Mouse (Mus musculus) forebrain, embryonic 11.5 days (tissue): ENCODE measurements around the gene Dach1. TPM values are rescaled to one million over a fixed set of nuclear protein-coding genes. Genes with fewer than 3 reads are reported as not detected.
A peak's percentile ranks its signal among the peaks of the same experiment; 100 is the strongest.

Experiments
- ATAC-seq: fragments of 200-750 bp; cut with Nextera tagmentation; replicated peaks from 2 replicates; pipeline ENCODE4 v1.8.0; 2017; ENCODE audit warnings: moderate TSS enrichment; ENCODE audit not compliant: low FRiP score
- DNase-seq: peaks from one replicate; pipeline ENCODE4 v3.0.0-alpha.2; 2017; ENCODE audit warnings: low spot score
- H3K27ac ChIP-seq: fragments of 300-500 bp; sonication (generic); 2 replicates; pipeline ENCODE4 v1.5.1; 2014; ENCODE audit warnings: low read depth, low read length
- H3K27me3 ChIP-seq: fragments of 300-500 bp; sonication (generic); 2 replicates; pipeline ENCODE4 v1.6.1; 2014; ENCODE audit warnings: mild to moderate bottlenecking, low read length, mixed read lengths; ENCODE audit not compliant: control insufficient read depth, insufficient read depth
- H3K36me3 ChIP-seq: fragments of 300-500 bp; sonication (generic); 2 replicates; pipeline ENCODE4 v1.6.1; 2014; ENCODE audit warnings: mild to moderate bottlenecking, low read length, moderate library complexity, mixed read lengths; ENCODE audit not compliant: control insufficient read depth, insufficient read depth
- H3K4me1 ChIP-seq: fragments of 300-500 bp; sonication (generic); replicated peaks from 2 replicates; pipeline ENCODE4 v1.6.1; 2014; ENCODE audit warnings: low read length, mixed read lengths; ENCODE audit not compliant: control insufficient read depth, insufficient read depth
- H3K4me2 ChIP-seq: fragments of 300-500 bp; sonication (generic); 2 replicates; pipeline ENCODE4 v1.6.1; 2014; ENCODE audit warnings: low read depth, mild to moderate bottlenecking, low read length, moderate library complexity, mixed read lengths; ENCODE audit not compliant: severe bottlenecking
- H3K4me3 ChIP-seq: fragments of 300-500 bp; sonication (generic); 2 replicates; pipeline ENCODE4 v1.5.1; 2014; ENCODE audit warnings: low read depth, low read length
- H3K9ac ChIP-seq: fragments of 300-500 bp; sonication (generic); 2 replicates; pipeline ENCODE4 v1.6.1; 2014; ENCODE audit warnings: low read length
- H3K9me3 ChIP-seq: fragments of 300-500 bp; sonication (generic); 2 replicates; pipeline ENCODE4 v1.6.1; 2016; ENCODE audit warnings: low read length, mixed read lengths; ENCODE audit not compliant: control insufficient read depth
- WGBS: fragments of 180-500 bp; shearing (Covaris S2); extraction: QIAGEN DNeasy Blood & Tissue Kit; methylation state at CpG from one replicate; pipeline ENCODE4 v1.1.7; 2014; 5-methylcytosine and 5-hydroxymethylcytosine counted together
- polyA plus RNA-seq: library from polyadenylated mRNA; unstranded; fragments of >200 nt; fragmentation: Nextera tagmentation; extraction: Ambion mirVana; gene quantifications from 2 replicates; pipeline ENCODE4 v1.2.1, GENCODE M21; 2014

Gene Dach1
- polyA plus RNA-seq, 1 experiment from 2014 or later: 25.3 TPM

GRCm38 (mm10) chr14:98123032-98123431 lies 46.5 kb downstream of the Dach1 start:
- Histone ChIP-seq H3K4me1 (0 out of 2 replicates have a peak, but pooled peaks cover 2% of the 10 kb centered on the region), H3K27ac (no peak overlapping the region), H3K36me3 (no peaks in the 10 kb centered on the region; the same call in 1 of the 2 replicates), H3K9me3 (no peaks in the 10 kb centered on the region), H3K9ac (no peak overlapping the region), H3K4me2 (no peak overlapping the region), H3K27me3 (no peaks in the 10 kb centered on the region), H3K4me3 (no peak overlapping the region)
- WGBS: 41% methylated on average over 1 of the region's 1 CpGs
- ATAC-seq (peak; percentile 69), DNase-seq (no peak)

- Histone ChIP-seq H3K9ac (no peak overlapping the region), H3K36me3 (no peaks in the 10 kb centered on the region), H3K4me2 (no peak overlapping the region), H3K9me3 (no peaks in the 10 kb centered on the region), H3K27ac (no peak overlapping the region), H3K27me3 (no peaks in the 10 kb centered on the region), H3K4me3 (no peak overlapping the region), H3K4me1 (no peaks in the 10 kb centered on the region)
- 47% methylated on average over 1 of the region's 1 CpGs for WGBS
- no peak for DNase-seq
- no peak for ATAC-seq
These were observed 52.9 kb downstream of the Dach1 start for GRCm38 (mm10) chr14:98116627-98117026.

DNA sequence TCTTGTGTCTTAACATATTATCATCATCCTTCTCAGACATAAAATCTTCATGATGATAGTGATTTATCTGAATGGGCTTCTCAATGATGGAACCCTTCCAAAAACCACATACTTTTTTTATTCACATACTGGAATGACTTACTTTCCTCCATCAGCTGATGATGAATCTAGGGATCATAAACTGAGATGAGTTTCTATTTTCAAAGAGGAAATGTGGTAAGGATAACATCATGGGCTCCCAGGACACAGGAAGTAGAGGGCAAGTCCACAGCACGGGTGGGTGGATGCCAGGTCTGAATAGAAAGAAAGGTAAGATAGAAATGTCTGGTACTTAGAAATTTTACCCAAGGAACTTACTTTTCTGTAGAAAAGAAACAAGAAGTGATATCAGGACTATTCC lies 56.5 kb downstream of the Dach1 start:
- DNase-seq (no peak), ATAC-seq (no peak)
- peaks cover 4% of the 10 kb centered on the region; the same call in 1 of the 2 replicates for H3K4me1 ChIP-seq
- H3K27ac ChIP-seq: no peak overlapping the region
- no peaks in the 10 kb centered on the region for H3K27me3 ChIP-seq
- no peaks in the 10 kb centered on the region for H3K9me3 ChIP-seq
- H3K4me3 ChIP-seq: no peak overlapping the region
- 65% methylated on average over 1 of the region's 1 CpGs for WGBS
- no peaks in the 10 kb centered on the region for H3K36me3 ChIP-seq
- no peak overlapping the region for H3K4me2 ChIP-seq
- H3K9ac ChIP-seq: no peak overlapping the region

- Histone ChIP-seq H3K9ac (no peak overlapping the region), H3K27ac (no peak overlapping the region), H3K9me3 (no peaks in the 10 kb centered on the region), H3K4me2 (no peak overlapping the region), H3K36me3 (no peaks in the 10 kb centered on the region), H3K4me1 (peaks cover 8% of the 10 kb centered on the region; the same call in 1 of the 2 replicates), H3K27me3 (no peaks in the 10 kb centered on the region), H3K4me3 (no peak overlapping the region)
- no peak for DNase-seq
- WGBS: 92% methylated on average over 2 of the region's 2 CpGs
- ATAC-seq: no peak
These were observed 59.6 kb downstream of the Dach1 start for GRCm38 (mm10) chr14:98109929-98110328.

GRCm38 (mm10) chr14:98108764-98109163 lies 60.8 kb downstream of the Dach1 start:
- peaks cover 8% of the 10 kb centered on the region; the same call in 1 of the 2 replicates for H3K4me1 ChIP-seq
- ATAC-seq (peak; percentile 76), DNase-seq (peak; percentile 56)
- H3K36me3 ChIP-seq: no peaks in the 10 kb centered on the region
- no peaks in the 10 kb centered on the region for H3K9me3 ChIP-seq
- H3K27ac ChIP-seq: no peak overlapping the region
- WGBS: 5% methylated on average over 3 of the region's 3 CpGs
- H3K4me2 ChIP-seq: no peak overlapping the region
- H3K9ac ChIP-seq: no peak overlapping the region
- H3K4me3 ChIP-seq: no peak overlapping the region
- no peaks in the 10 kb centered on the region for H3K27me3 ChIP-seq

DNA sequence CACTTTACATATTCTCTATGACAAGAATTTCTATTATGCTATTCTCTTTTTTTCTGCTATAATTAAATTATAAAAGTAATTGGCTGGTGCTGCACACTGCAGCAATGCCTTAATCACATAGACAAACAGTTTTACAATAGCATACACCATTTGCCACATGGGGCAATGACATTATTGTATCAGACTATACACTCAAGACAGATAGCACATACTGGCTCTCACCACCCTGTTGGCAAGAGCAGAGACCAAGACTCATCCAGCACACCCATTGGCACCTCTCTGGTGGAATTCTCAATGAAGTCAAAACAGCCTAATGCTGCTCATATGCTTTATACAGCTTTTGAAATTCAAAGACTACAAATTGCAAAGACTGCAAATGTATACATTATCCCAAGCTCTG lies 63.4 kb downstream of the Dach1 start:
- DNase-seq (no peak), ATAC-seq (0 out of 2 replicates have a peak, but pooled peaks have one; percentile 31)
- H3K36me3 ChIP-seq: no peaks in the 10 kb centered on the region
- no peak overlapping the region for H3K4me3 ChIP-seq
- no peak overlapping the region for H3K27ac ChIP-seq
- H3K4me1 ChIP-seq: peaks cover 8% of the 10 kb centered on the region; the same call in 1 of the 2 replicates
- H3K4me2 ChIP-seq: no peak overlapping the region
- no peak overlapping the region for H3K9ac ChIP-seq
- H3K27me3 ChIP-seq: no peaks in the 10 kb centered on the region
- no peaks in the 10 kb centered on the region for H3K9me3 ChIP-seq

GRCm38 (mm10) chr14:98104314-98104955 lies 65.1 kb downstream of the Dach1 start:
- no peak for ATAC-seq
- Histone ChIP-seq H3K36me3 (no peaks in the 10 kb centered on the region), H3K27me3 (no peaks in the 10 kb centered on the region), H3K4me1 (peaks cover 6% of the 10 kb centered on the region; the same call in 1 of the 2 replicates), H3K9ac (no peak overlapping the region), H3K4me2 (no peak overlapping the region), H3K27ac (no peak overlapping the region), H3K4me3 (no peak overlapping the region), H3K9me3 (no peaks in the 10 kb centered on the region)
- WGBS: 86% methylated on average over 10 of the region's 10 CpGs
- no peak for DNase-seq

DNA sequence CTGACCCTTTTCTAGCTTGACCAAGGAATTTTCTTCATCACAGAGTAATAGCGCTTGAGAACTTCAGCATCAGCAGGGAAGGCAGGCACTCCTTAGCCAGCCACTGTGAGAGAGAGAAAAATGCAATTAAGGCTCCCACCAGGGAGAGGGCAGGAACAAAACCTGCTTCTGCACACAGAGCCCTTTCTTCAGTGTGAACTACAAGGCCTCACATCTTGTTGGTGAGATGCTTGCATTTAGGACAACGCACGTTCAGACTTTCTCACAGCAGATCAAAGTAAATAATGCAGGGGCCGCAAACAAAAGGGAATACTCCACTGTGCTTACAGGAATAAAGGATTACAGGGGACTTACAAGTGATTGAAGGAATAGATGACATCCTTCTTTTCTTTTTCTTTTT lies 74.3 kb downstream of the Dach1 start:
- H3K36me3 ChIP-seq: no peaks in the 10 kb centered on the region
- H3K4me3 ChIP-seq: no peak overlapping the region
- DNase-seq: peak; percentile 57
- no peaks in the 10 kb centered on the region for H3K27me3 ChIP-seq
- H3K4me1 ChIP-seq: peaks cover 3% of the 10 kb centered on the region; the same call in 1 of the 2 replicates
- H3K4me2 ChIP-seq: no peak overlapping the region; the same call in 1 of the 2 replicates
- H3K27ac ChIP-seq: peak overlapping the region; percentile 76; the same call in 1 of the 2 replicates
- WGBS: 2% methylated on average over 4 of the region's 4 CpGs
- ATAC-seq: peak; percentile 91
- H3K9me3 ChIP-seq: no peaks in the 10 kb centered on the region
- no peak overlapping the region for H3K9ac ChIP-seq

- 88% methylated on average over 2 of the region's 2 CpGs for WGBS
- no peaks in the 10 kb centered on the region for H3K9me3 ChIP-seq
- no peak overlapping the region for H3K9ac ChIP-seq
These were observed 80.3 kb downstream of the Dach1 start for GRCm38 (mm10) chr14:98089246-98089645.

More at GRCm38 (mm10) chr14:98089246-98089645, 80.3 kb downstream of the Dach1 start:
- no peaks in the 10 kb centered on the region for H3K27me3 ChIP-seq
- H3K27ac ChIP-seq: no peak overlapping the region
- ATAC-seq (no peak), DNase-seq (no peak)
- no peaks in the 10 kb centered on the region for H3K4me1 ChIP-seq
- no peak overlapping the region for H3K4me3 ChIP-seq
- no peak overlapping the region for H3K4me2 ChIP-seq
- no peaks in the 10 kb centered on the region for H3K36me3 ChIP-seq
